Mouse (Mus musculus) 416B (cell line): ENCODE results near the gene Usp54.

ENCODE experiments used
- DNase-seq: peaks from one replicate; pipeline ENCODE4 v3.0.0; 2011; ENCODE audit warnings: low read depth

Gene Usp54

GRCm38 (mm10) chr14:20499982-20500381 is 140.9 kb downstream of the Usp54 start:
- DNase-seq: no peak
